Mouse (Mus musculus): Measurements from ENCODE around the gene Lmtk2.

The Lmtk2 gene

GRCm38 (mm10) chr5:144178216-144178615 lies 78.0 kb downstream of the Lmtk2 start:
- no peak for ATAC-seq (ENCODE audit: low TSS enrichment)

GRCm38 (mm10) chr5:144181249-144181648 lies 81.0 kb downstream of the Lmtk2 start:
- ATAC-seq (ENCODE audit: low TSS enrichment), result no peak

- ATAC-seq (ENCODE audit: low TSS enrichment), result no peak
Measured at GRCm38 (mm10) chr5:144182542-144183247, 82.5 kb downstream of the Lmtk2 start.

GRCm38 (mm10) chr5:144183248-144183559 lies 83.0 kb downstream of the Lmtk2 start:
- no peak for ATAC-seq (ENCODE audit: low TSS enrichment)

- ATAC-seq (ENCODE audit: low TSS enrichment), result no peak
Measured at GRCm38 (mm10) chr5:144183647-144184335, 83.6 kb downstream of the Lmtk2 start.

- ATAC-seq (ENCODE audit: low TSS enrichment), result no peak
Measured at GRCm38 (mm10) chr5:144184350-144185045, 84.3 kb downstream of the Lmtk2 start.

GRCm38 (mm10) chr5:144188422-144188821 lies 88.2 kb downstream of the Lmtk2 start:
- ATAC-seq (ENCODE audit: low TSS enrichment), result no peak

GRCm38 (mm10) chr5:144189327-144189726 lies 89.1 kb downstream of the Lmtk2 start:
- ATAC-seq (ENCODE audit: low TSS enrichment), result no peak

- ATAC-seq (ENCODE audit: low TSS enrichment), result no peak
Measured at GRCm38 (mm10) chr5:144189950-144190583, 89.8 kb downstream of the Lmtk2 start, which contains the start of gene Bhlha15. TSS of gene Bhlha15 (plus strand) at chr5:144190286.

- no peak for ATAC-seq (ENCODE audit: low TSS enrichment)
Measured at GRCm38 (mm10) chr5:144191026-144191425, 90.8 kb downstream of the Lmtk2 start.

- no peak for ATAC-seq (ENCODE audit: low TSS enrichment)
Measured at GRCm38 (mm10) chr5:144192673-144193072, 92.4 kb downstream of the Lmtk2 start.

GRCm38 (mm10) chr5:144194416-144194815 lies 94.2 kb downstream of the Lmtk2 start:
- ATAC-seq (ENCODE audit: low TSS enrichment), result no peak

GRCm38 (mm10) chr5:144195567-144195966 lies 95.3 kb downstream of the Lmtk2 start:
- ATAC-seq (ENCODE audit: low TSS enrichment), result no peak

- no peak for ATAC-seq (ENCODE audit: low TSS enrichment)
Measured at GRCm38 (mm10) chr5:144200616-144201015, 100.4 kb downstream of the Lmtk2 start.

- no peak for ATAC-seq (ENCODE audit: low TSS enrichment)
Measured at GRCm38 (mm10) chr5:144202430-144202829, 102.2 kb downstream of the Lmtk2 start.

- ATAC-seq (ENCODE audit: low TSS enrichment), result no peak
Measured at GRCm38 (mm10) chr5:144203398-144203959, 103.2 kb downstream of the Lmtk2 start.

GRCm38 (mm10) chr5:144204303-144204702 lies 104.1 kb downstream of the Lmtk2 start:
- no peak for ATAC-seq (ENCODE audit: low TSS enrichment)

GRCm38 (mm10) chr5:144204911-144205310 lies 104.7 kb downstream of the Lmtk2 start:
- no peak for ATAC-seq (ENCODE audit: low TSS enrichment)

- no peak for ATAC-seq (ENCODE audit: low TSS enrichment)
Measured at GRCm38 (mm10) chr5:144206069-144206468, 105.8 kb downstream of the Lmtk2 start.

- peak; percentile 50; the same call in 1 of the 2 replicates for ATAC-seq (ENCODE audit: low TSS enrichment)
Measured at GRCm38 (mm10) chr5:144207478-144207877, 107.2 kb downstream of the Lmtk2 start.

- no peak for ATAC-seq (ENCODE audit: low TSS enrichment)
Measured at GRCm38 (mm10) chr5:144214453-144214852, 114.2 kb downstream of the Lmtk2 start.

GRCm38 (mm10) chr5:144215992-144216391 lies 115.8 kb downstream of the Lmtk2 start:
- no peak for ATAC-seq (ENCODE audit: low TSS enrichment)
